Mouse (Mus musculus) heart, postnatal 0 days (tissue): ENCODE data around the gene Ddx3x. TPM values are rescaled to one million over a fixed set of nuclear protein-coding genes. Genes with fewer than 3 reads are reported as not detected.

ENCODE experiments used
- ATAC-seq: fragments of 200-750 bp; cut with Nextera tagmentation; 2 replicates; pipeline ENCODE4 v1.8.0; 2017; ENCODE audit warnings: low read depth, moderate number of reproducible peaks, moderate library complexity; ENCODE audit not compliant: insufficient read depth
- DNase-seq: peaks from one replicate; pipeline ENCODE4 v3.0.0-alpha.2; 2016; ENCODE audit warnings: low spot score
- H3K27ac ChIP-seq: fragments of 300-500 bp; sonication (generic); 2 replicates; pipeline ENCODE4 v1.5.1; 2014; ENCODE audit warnings: low read depth, mild to moderate bottlenecking
- H3K27me3 ChIP-seq: fragments of 300-500 bp; sonication (generic); 2 replicates; pipeline ENCODE4 v1.6.1; 2014; ENCODE audit warnings: low read length, mixed read lengths; ENCODE audit not compliant: control insufficient read depth, insufficient read depth
- H3K36me3 ChIP-seq: fragments of 300-500 bp; sonication (generic); replicated peaks from 2 replicates; pipeline ENCODE4 v1.6.1; 2014; ENCODE audit warnings: low read length, mixed read lengths; ENCODE audit not compliant: control insufficient read depth, insufficient read depth
- H3K4me1 ChIP-seq: fragments of 300-500 bp; sonication (generic); 2 replicates; pipeline ENCODE4 v1.6.1; 2014; ENCODE audit warnings: antibody characterized with exemption; ENCODE audit not compliant: control insufficient read depth, insufficient read depth
- H3K4me2 ChIP-seq: fragments of 300-500 bp; sonication (generic); 2 replicates; pipeline ENCODE4 v1.6.1; 2014; ENCODE audit warnings: low read depth, mild to moderate bottlenecking, low read length, moderate library complexity
- H3K4me3 ChIP-seq: fragments of 300-500 bp; sonication (generic); 2 replicates; pipeline ENCODE4 v1.5.1; 2014; ENCODE audit warnings: low read depth, low read length
- H3K9ac ChIP-seq: fragments of 300-500 bp; sonication (generic); replicated peaks from 2 replicates; pipeline ENCODE4 v1.6.1; 2014; ENCODE audit warnings: low read depth, low read length, mixed read lengths
- H3K9me3 ChIP-seq: fragments of 300-500 bp; sonication (generic); replicated peaks from 2 replicates; pipeline ENCODE4 v1.6.1; 2016; ENCODE audit warnings: low read length; ENCODE audit not compliant: control insufficient read depth
- CTCF ChIP-seq: IDR thresholded peaks from 2 replicates; pipeline ENCODE4 v1.5.1; 2016; ENCODE audit warnings: antibody characterized with exemption, control low read depth, low read depth
- EP300 ChIP-seq: IDR thresholded peaks from 2 replicates; pipeline ENCODE4 v1.6.1; 2016; ENCODE audit warnings: antibody characterized with exemption, low read depth
- WGBS: fragments of 180-500 bp; shearing (Covaris S2); extraction: QIAGEN DNeasy Blood & Tissue Kit; methylation state at CpG from one replicate; pipeline ENCODE4 v1.1.7; 2014; 5-methylcytosine and 5-hydroxymethylcytosine counted together
- polyA plus RNA-seq: library from polyadenylated mRNA; unstranded; fragments of >200 nt; fragmentation: Nextera tagmentation; extraction: Ambion mirVana; gene quantifications from 2 replicates; pipeline ENCODE4 v1.2.1, GENCODE M21; 2015
- total RNA-seq: library from RNA; depleted of rRNA; stranded (reverse); fragments of >200 nt; gene quantifications from 2 replicates; pipeline ENCODE4 v1.2.3, GENCODE M21; 2014; ENCODE audit warnings: low replicate concordance

Ddx3x gene
- total and polyA plus RNA-seq, 2 experiments from 2014 or later: 61.2 to 65.9 TPM

DNA sequence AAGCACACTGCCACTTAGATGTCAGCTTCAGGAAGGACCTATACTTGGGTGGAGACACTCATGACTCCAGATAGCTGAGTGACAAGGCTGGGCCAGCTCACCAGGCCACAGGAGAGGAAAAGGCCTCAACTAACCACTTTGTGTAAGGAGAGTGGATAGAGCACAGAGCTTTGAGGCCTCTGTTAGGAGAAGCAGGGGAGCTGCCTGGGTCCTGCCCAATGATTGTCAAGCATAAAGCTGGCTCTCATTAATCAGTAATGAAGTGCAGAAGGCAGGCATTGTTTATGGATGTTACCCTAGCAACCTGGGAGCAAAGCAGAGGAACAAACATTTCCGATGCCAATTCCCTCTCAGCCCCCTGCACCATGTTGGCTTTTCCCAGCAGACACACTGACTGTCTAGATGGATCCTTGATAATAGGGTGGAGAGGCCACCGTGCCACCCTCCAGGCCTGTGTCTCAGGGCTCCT is 44.6 kb upstream of the Ddx3x start:
- Histone ChIP-seq H3K9ac (no peak overlapping the region), H3K4me2 (no peak overlapping the region), H3K27me3 (peaks cover 10% of the 10 kb centered on the region; the same call in 1 of the 2 replicates), H3K4me3 (no peak overlapping the region), H3K27ac (no peak overlapping the region), H3K9me3 (no peaks in the 10 kb centered on the region), H3K4me1 (no peaks in the 10 kb centered on the region), H3K36me3 (no peaks in the 10 kb centered on the region)
- 38% methylated on average over 2 of the region's 2 CpGs for WGBS
- DNase-seq: no peak
- TF ChIP-seq EP300 (no peak), CTCF (no peak)
- ATAC-seq: 0 out of 2 replicates have a peak, but pooled peaks have one; percentile 20

DNA sequence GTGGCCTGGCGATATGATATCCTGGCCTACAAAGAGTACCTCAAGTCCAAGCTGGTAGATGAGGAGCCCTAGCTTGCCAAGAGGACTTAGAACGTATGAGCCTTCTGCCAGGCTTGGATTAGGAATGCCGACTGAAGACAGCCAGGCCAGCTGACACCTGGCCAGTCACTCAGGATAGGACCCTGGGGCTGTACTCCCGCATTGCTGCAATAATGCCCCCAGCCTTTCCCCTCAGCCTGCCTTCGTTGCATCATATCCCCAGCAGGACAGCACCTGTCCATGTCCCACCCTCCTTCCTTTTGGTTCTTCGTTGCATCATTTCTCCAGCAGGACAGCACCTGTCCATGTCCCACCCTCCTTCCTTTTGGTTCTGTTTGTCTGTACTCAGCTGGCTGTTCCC is 41.3 kb upstream of the Ddx3x start:
- no peak overlapping the region for H3K4me3 ChIP-seq
- H3K27me3 ChIP-seq: peaks cover 10% of the 10 kb centered on the region; the same call in 1 of the 2 replicates
- DNase-seq (no peak), ATAC-seq (no peak)
- H3K4me2 ChIP-seq: no peak overlapping the region
- 0 out of 2 replicates have a peak, but pooled peaks cover 5% of the 10 kb centered on the region for H3K4me1 ChIP-seq
- H3K27ac ChIP-seq: no peak overlapping the region
- H3K36me3 ChIP-seq: no peaks in the 10 kb centered on the region
- no peak overlapping the region for H3K9ac ChIP-seq
- no peaks in the 10 kb centered on the region for H3K9me3 ChIP-seq
- WGBS: 84% methylated on average over 6 of the region's 6 CpGs
- TF ChIP-seq CTCF: no peak

DNA sequence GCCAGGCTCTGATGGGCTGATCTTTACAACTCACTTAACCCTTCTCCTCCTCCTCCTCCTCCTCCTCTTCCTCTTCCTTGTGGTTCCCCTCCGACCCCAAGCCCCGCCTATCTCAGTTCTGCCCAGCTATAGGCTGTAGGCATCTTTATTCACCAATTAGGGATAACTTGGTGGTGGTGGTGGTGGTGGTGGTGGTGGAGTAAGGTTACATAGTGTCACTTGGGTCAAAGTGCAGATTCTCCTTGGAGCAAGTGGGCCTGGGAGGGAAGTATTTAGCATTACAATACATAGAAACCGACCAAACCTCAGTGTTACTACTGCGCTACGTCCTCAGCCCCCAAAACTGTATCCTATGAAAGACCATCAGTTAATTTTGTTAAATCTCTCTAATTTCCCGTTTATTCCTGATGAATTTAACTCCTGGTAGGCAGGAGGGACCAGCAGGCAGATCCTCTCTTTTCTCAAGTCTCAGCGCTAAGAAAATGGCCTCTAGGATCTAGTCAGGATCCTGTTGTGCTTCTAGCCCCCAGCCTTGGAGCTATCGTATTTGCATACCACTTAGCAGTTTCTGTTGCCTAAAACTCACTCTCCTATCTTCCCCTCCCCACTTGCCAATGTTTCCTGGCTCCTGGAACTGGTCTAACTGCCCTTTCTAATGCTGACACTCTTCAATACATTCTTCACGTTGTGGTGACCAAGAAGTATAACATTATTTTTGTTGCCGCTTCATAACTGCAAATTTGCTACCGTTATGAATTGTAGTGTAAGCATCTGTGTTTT is 39.9 kb upstream of the Ddx3x start:
- ATAC-seq (no peak), DNase-seq (no peak)
- no peaks in the 10 kb centered on the region for H3K9me3 ChIP-seq
- 0 out of 2 replicates have a peak, but pooled peaks cover 5% of the 10 kb centered on the region for H3K4me1 ChIP-seq
- 0 out of 2 replicates have a peak overlapping the region, but pooled peaks have one; percentile 32 for H3K4me3 ChIP-seq
- H3K27ac ChIP-seq: peak overlapping the region; percentile 96
- peaks cover 10% of the 10 kb centered on the region; the same call in 1 of the 2 replicates for H3K27me3 ChIP-seq
- 36% methylated on average over 11 of the region's 11 CpGs for WGBS
- H3K9ac ChIP-seq: no peak overlapping the region
- TF ChIP-seq CTCF (no peak), EP300 (no peak)
- peak overlapping the region; percentile 68; the same call in 1 of the 2 replicates for H3K4me2 ChIP-seq
- no peaks in the 10 kb centered on the region for H3K36me3 ChIP-seq

DNA sequence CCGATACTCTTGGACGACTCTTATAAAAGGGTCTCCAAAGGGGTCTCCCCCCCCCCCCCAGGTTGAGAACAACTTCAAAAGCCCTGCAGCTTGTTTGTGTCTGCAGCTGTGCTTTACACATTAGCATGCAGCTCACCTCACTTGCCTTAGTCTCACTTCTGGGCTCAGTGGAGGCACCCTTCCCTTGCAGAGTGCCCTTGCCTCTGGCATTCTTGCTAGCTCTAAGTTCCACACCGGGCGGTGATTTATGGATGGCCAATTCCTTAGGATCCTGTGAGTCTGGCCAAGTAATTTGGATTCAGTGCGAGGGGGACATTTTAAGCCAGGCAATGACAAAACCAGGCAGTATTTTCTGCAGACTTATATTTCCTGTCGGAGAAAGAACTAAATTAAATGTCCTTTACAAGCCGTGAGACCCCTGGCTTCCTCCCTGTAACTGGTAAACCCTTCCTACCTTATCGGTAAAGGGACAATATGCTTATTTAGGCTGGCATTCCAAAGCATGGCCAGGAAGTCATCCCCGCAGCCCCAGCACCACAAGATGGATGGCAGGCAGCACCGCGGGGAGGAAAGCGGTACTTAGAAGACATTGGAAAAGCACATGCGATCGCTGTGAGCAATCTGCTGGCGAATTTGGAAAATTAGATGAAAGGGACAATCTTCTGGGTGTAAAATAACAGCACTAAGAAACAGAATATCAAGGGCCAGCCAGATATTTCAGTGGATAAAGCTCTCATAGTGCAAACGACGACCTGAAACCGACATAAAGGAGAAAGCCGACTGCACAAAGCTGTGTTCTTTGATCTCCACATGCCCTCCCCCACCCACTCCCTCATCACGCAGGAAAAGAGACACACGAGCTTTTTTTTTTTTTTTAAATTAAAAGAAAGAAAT is 39.1 kb upstream of the Ddx3x start:
- TF ChIP-seq EP300 (no peak), CTCF (no peak)
- DNase-seq: no peak
- Histone ChIP-seq H3K9ac (peak overlapping the region; percentile 50), H3K27me3 (peaks cover 10% of the 10 kb centered on the region; the same call in 1 of the 2 replicates), H3K36me3 (no peaks in the 10 kb centered on the region), H3K4me1 (0 out of 2 replicates have a peak, but pooled peaks cover 5% of the 10 kb centered on the region), H3K27ac (peak overlapping the region; percentile 96), H3K4me2 (peak overlapping the region; percentile 68), H3K9me3 (no peaks in the 10 kb centered on the region), H3K4me3 (peak overlapping the region; percentile 32)
- 12% methylated on average over 21 of the region's 21 CpGs for WGBS
- ATAC-seq: no peak
